Comparison of ENCODE assay signal across 9 mouse cellular contexts in the genomic region with DNA sequence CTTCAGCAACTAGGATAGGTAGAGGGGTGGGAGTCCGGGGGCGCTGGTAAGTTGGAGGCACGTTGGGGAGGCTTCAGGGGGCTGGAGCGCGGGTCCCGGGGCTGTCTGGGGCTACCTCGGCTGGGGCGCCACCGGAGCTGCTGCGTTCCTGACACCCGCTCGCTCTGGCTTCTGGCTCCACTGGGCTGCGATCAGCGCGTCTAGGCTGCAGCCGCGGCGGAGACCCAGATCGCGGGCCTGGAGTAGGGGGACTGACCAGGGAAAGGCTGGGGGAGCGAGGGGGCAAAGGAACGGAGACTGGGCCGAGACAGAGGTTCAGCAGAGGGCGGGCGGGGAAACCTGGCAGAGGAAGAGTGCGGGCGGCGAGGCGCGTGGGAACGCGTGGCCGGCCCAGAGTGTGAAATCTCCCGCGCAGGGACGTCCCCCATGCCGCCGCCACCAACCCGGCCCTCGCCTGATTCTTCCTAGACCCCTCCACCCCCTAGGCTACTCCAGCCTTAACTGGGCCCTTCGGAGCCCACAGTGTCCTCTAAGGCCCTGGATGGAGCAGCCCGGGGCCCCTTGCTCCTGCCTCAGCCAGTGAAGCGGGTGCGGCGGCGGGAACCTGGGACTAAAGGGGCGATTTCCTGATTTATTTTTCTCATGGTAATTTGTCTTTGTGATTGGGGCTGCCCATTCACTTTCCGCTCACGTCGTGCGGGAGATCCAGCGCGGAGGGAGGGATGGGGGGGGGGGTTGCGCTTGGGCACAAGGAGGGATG. TPM values are rescaled to one million over a fixed set of nuclear protein-coding genes. Genes with fewer than 3 reads are reported as not detected.
DNase-seq lines count a peak whose midpoint lies in the region; ATAC-seq and TF ChIP-seq lines count a peak whose summit lies in the region.
"Had no signal": no experiment of that assay in that cellular context is flagged by ENCODE, and none has a peak within 500 bp of the region (broad histone marks: within the 10 kb centered on the region; RNA-seq: fewer than 3 reads in every experiment).

No protein-coding gene starts in this region.

- H3K4me3 ChIP-seq in heart, adult 2 months, result peak overlapping the region; percentile 51
- H3K4me3 ChIP-seq in limb, embryonic 15.5 days, result peak overlapping the region; percentile 57

- no peak for TF ChIP-seq POLR2A in heart, adult 2 months (IDR thresholded peaks at IDR 0.05; ENCODE audit: insufficient read depth, low read depth, low read length)

- H3K27ac ChIP-seq in heart, adult 2 months, result no peak overlapping the region
- H3K27ac ChIP-seq in limb, embryonic 15.5 days, result no peak overlapping the region

- TF ChIP-seq CTCF in heart, adult 2 months (IDR thresholded peaks at IDR 0.05), result no peak

- H3K9me3 ChIP-seq in limb, embryonic 15.5 days, result no peaks in the 10 kb centered on the region

- peak overlapping the region; percentile 99 for H3K4me2 ChIP-seq in limb, embryonic 15.5 days

- no peaks in the 10 kb centered on the region for H3K79me2 ChIP-seq in heart, adult 2 months (replicated peaks; ENCODE audit: control insufficient read depth, insufficient read depth, low read length)

- TF ChIP-seq EP300 in heart, adult 2 months (IDR thresholded peaks at IDR 0.05; ENCODE audit: insufficient read depth, low read depth, low read length), result no peak

- peaks cover 9% of the 10 kb centered on the region for H3K27me3 ChIP-seq in heart, adult 2 months (ENCODE audit: control insufficient read depth, insufficient read depth, low read length)
- peaks cover 75% of the 10 kb centered on the region for H3K27me3 ChIP-seq in limb, embryonic 15.5 days

- H3K36me3 ChIP-seq in heart, adult 2 months (ENCODE audit: control insufficient read depth, insufficient read depth, low read length), result no peaks in the 10 kb centered on the region
- H3K36me3 ChIP-seq in limb, embryonic 15.5 days, result no peaks in the 10 kb centered on the region

- intact Hi-C loops in heart, adult 2 months (cut with DNase I), result loop anchor here (5.0 to 10.0 kb wide), 3 partner anchors 120 to 273 kb away; no protein-coding TSS in a partner anchor

- H3K9ac ChIP-seq in heart, adult 2 months (ENCODE audit: low read depth, low read length), result peak overlapping the region; percentile 32; the same call in 1 of the 2 replicates
- peak overlapping the region; percentile 39 for H3K9ac ChIP-seq in limb, embryonic 15.5 days

- peaks cover 4% of the 10 kb centered on the region for H3K4me1 ChIP-seq in heart, adult 2 months (ENCODE audit: control insufficient read depth, insufficient read depth, low read length)
- peaks cover 30% of the 10 kb centered on the region for H3K4me1 ChIP-seq in limb, embryonic 15.5 days

- peak in 1 of 2 experiments; percentile 41 for DNase-seq in heart, adult 2 months
- DNase-seq in heart, adult 8-10 months (ENCODE audit: low spot score), result no peak
- peak; percentile 60 for DNase-seq in ES-CJ7 (ENCODE audit: low read depth, low spot score)
- peak; percentile 56 for DNase-seq in embryo, embryonic 10 days (ENCODE audit: low spot score)
- peak; percentile 20 for DNase-seq in heart, postnatal 4 days
- DNase-seq in retina, postnatal 1 day, result peak; percentile 58

- ATAC-seq in limb, embryonic 15.5 days (ENCODE audit: insufficient number of reproducible peaks, low FRiP score, low TSS enrichment, low read depth), result no peak
- ATAC-seq in erythroblast, adult 5-6 weeks (replicated peaks; ENCODE audit: low FRiP score, poor library complexity, severe bottlenecking), result no peak

- 1% methylated on average over 54 of the region's 54 CpGs for WGBS in heart, adult 2 months
- WGBS in limb, embryonic 15.5 days, result under 1% methylated on average over 54 of the region's 54 CpGs

RNA-seq across cellular contexts. Expression of gene Sema5b, which starts 0.9 kb away (rescaled TPM):
- 1 to 10 TPM; 1.8 to 3.0 TPM for total RNA-seq in heart, adult 2 months (2021)
- 0.23 and 1.5 TPM in 2 replicates for polyA plus RNA-seq in heart, adult 2 months (2012; rRNA removed)
- 1 to 10 TPM; 1.6 to 3.1 (median 1.9) TPM for total RNA-seq in heart, adult 8-10 months (2022)
- total RNA-seq in heart, postnatal 4 days (2021), result 1 to 10 TPM; 2.1 to 2.8 TPM
- 4.5 and 5.0 TPM in 2 replicates for polyA plus RNA-seq in limb, embryonic 15.5 days (2015; fragmentation: Nextera tagmentation; extraction: Ambion mirVana)
- total RNA-seq in erythroblast, adult 5-6 weeks (2015; ENCODE audit: low replicate concordance), result not detected in 2 replicates
- total RNA-seq in erythroblast, adult 5-6 weeks (2017; ENCODE audit: low replicate concordance), result not detected in 2 replicates

RNA-seq across cellular contexts. Expression of gene Pdia5, which starts 51.2 kb away (rescaled TPM):
- 1 to 10 TPM; 4.1 to 5.0 TPM for total RNA-seq in heart, adult 2 months (2021)
- 4.4 and 4.8 TPM in 2 replicates for polyA plus RNA-seq in heart, adult 2 months (2012; rRNA removed)
- total RNA-seq in heart, adult 8-10 months (2022), result 1 to 10 TPM; 4.9 to 6.1 (median 5.5) TPM
- 10 to 100 TPM; 12.4 to 13.2 TPM for total RNA-seq in heart, postnatal 4 days (2021)
- 56.5 and 57.2 TPM in 2 replicates for polyA plus RNA-seq in limb, embryonic 15.5 days (2015; fragmentation: Nextera tagmentation; extraction: Ambion mirVana)
- total RNA-seq in erythroblast, adult 5-6 weeks (2015; ENCODE audit: low replicate concordance), result 4.0 and 6.3 TPM in 2 replicates
- total RNA-seq in erythroblast, adult 5-6 weeks (2017; ENCODE audit: low replicate concordance), result 1.2 TPM in 1 of 2 replicates, not detected in the other
- total RNA-seq: CH12.LX had no signal
